Mouse (Mus musculus) liver, postnatal 0 days (tissue): ENCODE data around the gene Prss8.

Experiments used
- CTCF ChIP-seq: sonication (generic); IDR thresholded peaks from 2 replicates; pipeline ENCODE4 v1.5.1; 2016; ENCODE audit warnings: antibody characterized with exemption, low read depth
- EP300 ChIP-seq: IDR thresholded peaks from 2 replicates; pipeline ENCODE4 v1.6.1; 2016; ENCODE audit warnings: antibody characterized with exemption, low read depth, mild to moderate bottlenecking

DNA sequence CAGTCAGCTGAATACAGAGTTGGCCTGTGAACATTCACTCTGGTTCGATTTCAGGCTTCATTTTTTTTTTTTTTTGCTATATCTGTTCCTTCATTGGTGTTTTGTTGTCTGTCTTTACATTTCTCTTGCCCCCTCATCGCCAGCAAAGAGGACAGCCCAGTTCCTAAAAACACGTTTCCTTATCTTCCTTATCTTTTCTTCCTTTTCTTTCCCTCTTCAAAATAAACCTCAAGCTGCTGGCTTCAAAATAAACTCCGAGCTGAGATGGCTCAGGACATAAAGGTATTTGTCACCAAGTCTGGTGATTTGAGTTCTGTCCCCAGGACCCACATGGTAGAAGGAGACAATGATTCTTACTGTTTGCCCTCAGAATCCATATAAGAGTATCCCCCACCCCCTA is 17.0 kb downstream of the Prss8 start:
- TF ChIP-seq CTCF = no peak
- no peak for TF ChIP-seq EP300
